Mouse (Mus musculus): ENCODE data around the gene Atp6v1fnb.

The Atp6v1fnb gene

GRCm38 (mm10) chr6:29467583-29468354, 3.5 kb upstream of the Atp6v1fnb start, which contains the start of gene Atp6v1f:
TSS of gene Atp6v1f (plus strand) at chr6:29467718.
- peak; percentile 96 for DNase-seq

DNA sequence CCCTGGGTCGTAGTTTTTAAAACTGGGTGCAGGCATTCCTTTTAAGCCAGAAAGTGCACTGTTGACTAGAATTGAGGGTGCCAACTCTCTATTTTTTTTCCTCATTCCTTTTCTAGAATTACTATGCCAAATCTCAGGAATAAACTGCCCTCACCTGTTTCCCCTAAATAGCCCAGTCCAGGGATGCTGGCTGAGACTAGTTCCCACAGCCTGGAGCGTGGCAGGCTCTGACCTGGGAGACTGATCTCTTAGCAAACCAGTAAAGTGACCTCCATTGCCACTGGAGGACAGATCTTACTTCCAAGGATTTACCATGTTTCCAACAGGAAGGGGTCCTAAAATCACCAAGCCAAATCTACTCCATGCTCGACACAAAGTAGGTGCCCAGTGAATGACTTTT, 2.4 kb upstream of the Atp6v1fnb start:
- no peak for DNase-seq

DNA sequence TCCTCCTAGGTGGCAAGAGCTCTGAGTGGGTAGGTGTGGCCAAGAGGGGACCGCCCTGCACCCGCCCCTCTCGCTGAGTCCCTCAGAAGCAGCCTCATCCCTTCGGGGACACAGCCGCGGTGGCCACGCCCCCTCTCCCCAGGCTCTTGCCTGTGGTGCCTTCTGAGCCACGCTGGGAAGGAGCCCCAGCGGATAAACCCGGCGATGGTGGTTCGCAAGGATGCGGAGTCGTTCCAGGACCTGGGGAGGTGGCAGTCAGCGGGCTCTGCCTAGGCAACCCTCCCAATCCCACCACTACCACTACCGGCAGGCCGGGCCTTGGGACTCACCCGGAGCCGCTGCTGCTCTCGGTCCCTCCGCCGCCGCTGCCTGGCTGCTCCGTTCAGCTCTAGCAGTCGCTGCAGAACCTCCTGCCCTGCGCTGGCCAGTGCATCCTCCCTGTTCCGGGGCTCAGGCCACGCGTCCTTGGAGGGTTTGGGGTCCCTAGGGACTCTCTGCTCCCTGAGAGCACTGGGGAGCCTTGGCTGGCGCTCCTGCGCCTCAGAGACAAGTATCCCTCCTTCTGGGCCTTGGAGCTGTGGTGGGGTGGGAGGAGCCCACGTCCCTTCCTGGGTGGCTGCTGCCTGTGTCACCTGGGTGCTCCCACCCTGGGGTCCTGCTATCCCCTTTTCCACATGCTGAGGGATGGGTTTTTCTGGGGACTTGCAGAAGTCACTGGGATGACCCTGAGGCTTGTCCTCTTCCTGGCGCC, 2.9 kb downstream of the Atp6v1fnb start:
- peak; percentile 91 for DNase-seq

DNA sequence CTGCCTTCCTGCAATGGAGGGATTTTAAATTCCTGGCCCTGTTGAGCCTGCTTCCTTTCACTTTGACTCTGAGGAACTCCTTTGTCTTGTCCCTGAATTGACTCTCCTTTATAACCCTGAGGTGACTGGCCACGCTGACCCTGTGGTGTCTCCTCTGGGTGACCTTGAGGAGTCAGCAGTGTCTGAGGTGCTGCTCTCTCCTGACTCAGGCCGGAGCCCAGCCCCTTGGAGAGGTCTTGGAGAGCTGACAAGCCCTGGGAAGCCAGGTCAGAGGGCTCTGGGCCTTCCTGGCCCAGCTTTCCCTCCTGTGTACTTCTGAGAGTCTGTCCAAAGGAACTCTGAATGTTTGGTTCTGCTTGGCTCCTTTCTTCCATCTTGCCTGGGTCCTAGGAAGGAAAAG, 3.5 kb downstream of the Atp6v1fnb start:
- no peak for DNase-seq

DNA sequence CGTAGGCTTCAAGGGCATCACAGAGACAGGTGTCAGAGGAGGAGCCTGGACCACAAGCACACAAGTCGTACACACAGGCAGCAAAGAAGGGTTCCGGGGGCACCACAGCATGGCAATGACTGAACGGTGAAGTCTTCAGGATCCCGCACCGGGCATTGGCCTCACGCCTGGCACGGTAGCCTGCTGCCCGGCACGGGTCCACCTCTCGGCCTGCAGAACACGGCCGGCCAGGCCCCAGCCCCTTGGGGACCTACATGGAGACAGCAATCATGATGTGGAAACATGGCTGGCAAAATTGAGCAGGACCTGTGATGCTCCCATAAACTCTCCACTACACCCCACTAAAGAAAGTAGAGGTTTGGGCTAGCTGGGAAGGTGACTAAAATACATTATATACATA, 11.5 kb downstream of the Atp6v1fnb start:
- DNase-seq = no peak

- DNase-seq = peak; percentile 77
Observed at GRCm38 (mm10) chr6:29484716-29485559, 13.7 kb downstream of the Atp6v1fnb start.

- no peak for DNase-seq
Observed at GRCm38 (mm10) chr6:29485951-29486350, 14.7 kb downstream of the Atp6v1fnb start.

GRCm38 (mm10) chr6:29494101-29494500, 22.9 kb downstream of the Atp6v1fnb start:
- DNase-seq = peak; percentile 14

- DNase-seq = no peak
Observed at GRCm38 (mm10) chr6:29496270-29496669, 25.0 kb downstream of the Atp6v1fnb start.

DNA sequence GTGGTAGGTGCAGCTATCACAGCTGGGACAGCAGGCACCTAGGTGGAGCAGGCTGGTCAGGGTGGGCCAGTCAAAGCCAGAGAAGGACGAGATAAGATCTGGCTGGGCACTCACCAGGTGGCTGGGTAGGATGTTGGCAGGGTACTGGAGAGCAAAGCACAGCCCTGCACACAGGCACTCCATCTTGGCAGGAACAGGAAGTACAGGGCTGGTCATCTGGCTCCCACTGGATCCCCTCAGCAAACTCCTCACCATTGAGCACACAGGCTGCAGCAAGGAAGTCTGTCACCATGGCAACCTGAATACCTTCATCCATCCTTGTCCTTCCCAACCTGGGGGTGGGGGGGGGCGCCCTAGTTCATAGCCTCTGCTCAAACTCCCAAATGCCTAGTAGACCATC, 26.6 kb downstream of the Atp6v1fnb start:
- no peak for DNase-seq

DNA sequence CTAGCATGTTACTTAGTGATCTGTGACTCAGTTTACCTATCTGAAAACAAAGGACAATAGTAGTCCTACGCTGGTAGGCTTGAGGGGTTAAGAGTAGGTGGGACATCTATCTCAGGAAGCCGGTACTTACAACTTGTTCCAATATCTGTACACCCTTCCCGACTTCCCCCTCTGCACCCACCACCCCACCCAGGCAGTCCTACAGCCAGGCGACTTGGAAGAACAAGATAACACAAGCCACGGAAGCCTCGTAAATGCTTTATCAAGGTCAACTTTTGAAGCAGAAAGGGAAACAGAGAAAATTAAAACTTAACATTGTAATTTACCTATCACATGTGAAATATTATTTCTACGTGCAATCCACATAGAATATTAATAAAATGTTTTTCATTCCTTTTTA, 28.9 kb downstream of the Atp6v1fnb start:
- DNase-seq = no peak

DNA sequence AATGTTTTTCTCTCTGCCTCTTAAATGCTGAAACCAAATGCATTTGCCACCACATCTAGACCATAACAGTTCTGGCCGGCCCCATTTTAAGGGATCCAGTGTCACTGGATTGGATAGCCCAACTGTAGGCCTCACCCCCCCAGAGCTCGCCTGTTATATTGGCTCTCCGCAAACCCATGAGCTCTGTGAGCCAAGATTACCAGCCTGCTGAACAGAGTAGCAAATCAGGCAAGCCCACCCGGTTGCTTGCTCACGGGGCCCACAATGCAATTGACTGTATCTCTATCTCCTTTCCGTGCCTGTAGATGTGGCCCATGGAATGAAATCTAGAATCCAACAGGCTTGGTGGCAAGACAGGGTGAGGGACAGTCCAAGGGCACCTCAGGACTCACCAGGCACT, 29.6 kb downstream of the Atp6v1fnb start:
- no peak for DNase-seq

DNA sequence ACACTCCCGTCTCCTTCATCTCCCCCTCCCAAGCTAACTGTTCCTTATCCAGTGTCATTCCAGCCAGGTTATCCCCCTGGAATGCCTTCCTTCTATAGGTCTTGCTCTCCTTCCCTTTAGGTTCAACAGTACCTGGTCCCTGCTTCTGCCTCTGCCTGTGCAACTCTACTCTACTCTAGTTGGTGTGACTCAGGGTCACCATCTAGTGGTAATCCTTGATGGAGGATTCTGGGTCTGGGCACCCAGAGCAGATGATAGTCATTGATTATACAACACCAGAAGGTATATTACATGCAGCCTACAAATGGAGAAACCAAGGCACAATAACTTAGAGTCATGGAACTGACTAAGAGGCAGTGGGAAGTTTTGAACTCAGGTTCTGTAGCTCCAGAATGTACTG, 30.4 kb downstream of the Atp6v1fnb start:
- DNase-seq = no peak

GRCm38 (mm10) chr6:29505493-29505892, 34.3 kb downstream of the Atp6v1fnb start:
- no peak for DNase-seq

- DNase-seq = no peak
Observed at GRCm38 (mm10) chr6:29506834-29507233, 35.6 kb downstream of the Atp6v1fnb start.

DNA sequence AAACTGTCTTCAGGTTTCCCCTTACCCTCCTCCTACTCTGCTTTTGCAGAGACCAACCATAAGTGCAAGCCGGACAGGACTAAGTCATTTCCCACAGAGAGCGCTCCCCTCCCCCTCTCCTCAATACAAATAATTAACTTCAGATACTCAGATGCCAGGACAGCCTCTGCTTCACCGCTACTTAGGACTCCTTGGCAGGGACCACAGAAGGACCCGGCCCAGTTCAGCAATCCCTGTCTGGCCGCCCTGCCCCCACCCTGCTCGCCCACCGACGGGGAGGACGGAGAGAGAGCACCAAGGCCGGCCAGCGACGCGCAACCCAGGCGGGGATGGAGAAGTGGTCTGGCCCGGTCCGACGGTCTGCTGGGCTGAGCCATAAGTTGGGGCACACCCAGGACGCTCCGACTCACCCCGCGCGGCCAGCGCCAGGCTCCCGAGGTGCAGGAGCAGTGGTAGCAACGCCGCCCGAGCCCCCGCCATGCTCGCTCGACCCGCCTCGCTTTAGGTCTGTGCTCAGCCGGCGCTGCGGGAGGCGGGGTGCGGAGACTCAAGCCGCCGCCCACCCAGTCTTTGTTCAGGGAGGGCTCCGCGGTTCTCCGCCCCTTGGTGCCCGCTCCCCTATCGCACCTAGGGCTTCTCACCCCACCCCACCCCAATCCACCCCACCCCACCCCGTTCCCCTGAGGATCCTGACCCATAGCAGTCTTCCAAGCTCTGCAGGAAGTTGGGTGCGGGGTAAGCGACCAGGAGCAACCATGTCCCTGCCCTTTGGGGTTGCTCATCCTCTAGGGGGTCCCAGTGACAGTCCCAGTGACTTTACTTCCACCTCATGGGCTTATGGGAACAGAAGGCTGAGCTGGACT, 36.4 kb downstream of the Atp6v1fnb start, which contains the start of gene Kcp:
Gene Kcp (minus strand): TSS at position 506 of the 863 bp plus-strand sequence.
- DNase-seq = no peak

GRCm38 (mm10) chr6:29509086-29509485, 37.8 kb downstream of the Atp6v1fnb start:
- DNase-seq = no peak

DNA sequence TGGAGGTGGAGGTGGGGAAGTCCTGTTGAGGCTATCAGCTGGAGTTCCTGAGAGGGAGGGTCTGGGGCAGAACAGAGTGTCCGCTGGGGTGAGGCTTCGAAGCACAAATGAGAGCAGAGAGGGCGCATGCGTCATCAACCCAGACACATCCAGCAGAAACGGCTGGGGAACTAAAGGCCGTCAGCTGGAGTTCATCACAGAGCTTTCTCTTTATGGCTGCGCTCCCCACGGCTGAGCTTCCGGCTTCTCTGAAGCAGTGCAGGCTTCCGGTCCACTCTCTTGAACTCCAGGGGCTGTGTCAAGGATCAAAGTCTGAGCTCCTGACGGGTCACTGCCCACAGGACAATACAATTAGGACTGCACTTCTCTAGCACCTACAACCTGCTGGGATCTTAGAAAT, 42.0 kb downstream of the Atp6v1fnb start:
- peak; percentile 58 for DNase-seq

- DNase-seq = peak; percentile 84
Observed at GRCm38 (mm10) chr6:29517139-29517538, 45.9 kb downstream of the Atp6v1fnb start.

DNA sequence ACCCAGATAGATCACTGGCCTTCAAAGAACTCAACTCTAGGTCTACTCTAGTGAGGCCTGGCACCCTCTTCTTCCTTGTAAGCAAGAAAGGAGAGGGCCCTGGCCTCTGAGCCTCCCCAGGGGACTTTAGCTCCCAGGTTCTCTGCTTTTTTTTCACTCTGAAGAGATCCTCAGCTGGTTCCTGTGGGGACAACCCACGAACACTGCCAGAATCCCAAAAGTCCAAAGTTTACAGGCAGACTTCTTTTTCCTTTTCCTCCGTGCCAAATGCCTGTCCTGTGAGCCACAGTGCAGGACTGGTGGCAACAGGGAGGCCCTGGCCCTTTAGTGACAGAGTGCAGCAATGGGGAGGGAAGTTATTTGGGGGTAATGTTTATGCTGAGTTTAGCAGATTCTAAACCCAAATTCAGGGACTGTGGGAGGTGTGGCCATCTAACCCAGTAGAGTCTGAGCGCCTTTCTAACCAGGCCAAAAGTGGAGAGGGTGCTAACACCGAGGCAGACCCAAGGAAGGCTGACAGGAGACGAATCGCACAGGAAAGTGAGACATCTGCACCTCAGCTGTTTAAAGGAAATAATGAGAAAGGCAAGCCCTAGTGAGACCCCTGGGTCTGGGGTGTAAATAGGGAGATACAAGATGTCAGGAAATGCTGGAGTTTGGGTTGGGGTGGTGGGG, 51.5 kb downstream of the Atp6v1fnb start:
- no peak for DNase-seq
